35 mouse cellular contexts compared by ENCODE assay signal in the genomic region with DNA sequence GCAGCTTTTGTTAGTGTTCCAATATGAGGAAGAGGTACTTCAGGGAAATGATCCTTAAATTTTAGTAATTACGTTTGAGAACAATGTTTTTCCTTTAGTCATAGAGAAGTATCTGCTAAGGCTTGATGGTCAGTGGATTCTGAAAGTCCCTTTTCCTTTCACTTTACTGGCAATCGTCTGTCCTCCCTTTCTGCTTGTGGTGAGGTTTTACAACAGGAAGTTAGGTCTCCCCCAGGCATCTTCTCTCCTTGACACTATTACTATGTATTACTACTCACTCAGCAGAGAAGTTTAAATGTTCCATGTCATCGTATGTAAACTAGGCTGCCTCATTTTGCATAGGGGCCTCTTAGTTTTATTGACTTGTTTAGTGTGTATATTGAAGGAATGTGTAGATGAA. TPM values are rescaled to one million over a fixed set of nuclear protein-coding genes. Genes with fewer than 3 reads are reported as not detected.
DNase-seq lines count a peak whose midpoint lies in the region; ATAC-seq and TF ChIP-seq lines count a peak whose summit lies in the region.
"Had no signal": no experiment of that assay in that cellular context is flagged by ENCODE, and none has a peak within 500 bp of the region (broad histone marks: within the 10 kb centered on the region; RNA-seq: fewer than 3 reads in every experiment).

No protein-coding gene starts in this region.

- H3K27ac ChIP-seq in gastrocnemius, adult 2 months, result peak overlapping the region; percentile 63
- H3K27ac ChIP-seq: embryonic facial prominence, embryonic 10.5 days; embryonic facial prominence, embryonic 13.5 days; forebrain, embryonic 10.5 days; forebrain, embryonic 13.5 days; hindbrain, embryonic 10.5 days; hindbrain, embryonic 13.5 days; intestine, embryonic 15.5 days had no signal

- intact Hi-C loops in gastrocnemius, adult 2 months (cut with DNase I), result no loop called here

- TF ChIP-seq CTCF in gastrocnemius, adult 2 months (IDR thresholded peaks at IDR 0.05), result no peak

- no peak for DNase-seq in gastrocnemius, adult 2 months
- DNase-seq in gastrocnemius, postnatal 4 days (ENCODE audit: low spot score in 2 of 2), result no peak
- no peak for DNase-seq in layer of hippocampus, adult 8-10 months (ENCODE audit: low spot score in 2 of 2)
- DNase-seq in frontal cortex, postnatal 36 days (ENCODE audit: low spot score in 2 of 2), result no peak
- DNase-seq in adrenal gland, postnatal 25 days, result no peak
- no peak for DNase-seq in adrenal gland, postnatal 14 days
- DNase-seq: adrenal gland, adult 2 months; adrenal gland, postnatal 36 days; B cell, adult 2 months; cerebellum, adult 18-20 months; cerebellum, adult 9-10 months; cerebellum, postnatal 14 days; embryo, embryonic 11 days; gastrocnemius, postnatal 25 days; heart, adult 11 months; kidney, adult 18-20 months had no signal

- H3K4me3 ChIP-seq in gastrocnemius, adult 2 months, result no peak overlapping the region
- H3K4me3 ChIP-seq: embryonic facial prominence, embryonic 10.5 days; embryonic facial prominence, embryonic 13.5 days; forebrain, embryonic 10.5 days; forebrain, embryonic 13.5 days; hindbrain, embryonic 10.5 days; hindbrain, embryonic 13.5 days; intestine, embryonic 15.5 days had no signal

- peak; percentile 40 for ATAC-seq in activated CD4-positive, CD25-positive, alpha-beta regulatory T cell, adult 4 months
- ATAC-seq in granulocyte monocyte progenitor cell, adult 5-6 weeks (replicated peaks; ENCODE audit: poor library complexity, severe bottlenecking), result peak; percentile 65
- ATAC-seq: forebrain, embryonic 13.5 days; forebrain, embryonic 16.5 days; hindbrain, embryonic 16.5 days; intestine, embryonic 15.5 days; Patski had no signal

RNA-seq across cellular contexts. Expression of gene Calhm5, which starts 6.8 kb away (rescaled TPM):
- under 1 TPM; 0.31 to 0.38 TPM for total RNA-seq in gastrocnemius, adult 2 months (2021)
- 1 to 10 TPM in 1 of 2 experiments, under 1 TPM in 1; 0.78 to 1.0 TPM for total RNA-seq in gastrocnemius, postnatal 4 days (2021)
- not detected for polyA plus RNA-seq in activated CD4-positive, CD25-positive, alpha-beta regulatory T cell, adult 4 months (2017; shearing (Covaris generic))
- not detected in 2 replicates for total RNA-seq in granulocyte monocyte progenitor cell, adult 5-6 weeks (2014; fragmentation: Nextera tagmentation)
- total RNA-seq in granulocyte monocyte progenitor cell, adult 5-6 weeks (2017), result not detected in 2 replicates
- total RNA-seq in layer of hippocampus, adult 8-10 months (2022), result 1 to 10 TPM; 3.1 to 5.3 (median 3.9) TPM
- total RNA-seq in adrenal gland, postnatal 25 days (2021), result 0.15 TPM in 1 of 2 replicates, not detected in the other
- 0.15 TPM in 2 replicates for total RNA-seq in adrenal gland, postnatal 14 days (2021)
- polyA plus RNA-seq: G1E had no signal

RNA-seq across cellular contexts. Expression of gene Calhm6, which starts 38.3 kb away (rescaled TPM):
- not detected for total RNA-seq in gastrocnemius, adult 2 months (2021)
- under 1 TPM; 0.34 TPM for total RNA-seq in gastrocnemius, postnatal 4 days (2021)
- polyA plus RNA-seq in activated CD4-positive, CD25-positive, alpha-beta regulatory T cell, adult 4 months (2017; shearing (Covaris generic)), result 10 to 100 TPM; 25.0 to 41.7 TPM
- 3.2 and 6.1 TPM in 2 replicates for total RNA-seq in granulocyte monocyte progenitor cell, adult 5-6 weeks (2014; fragmentation: Nextera tagmentation)
- 3.0 and 4.4 TPM in 2 replicates for total RNA-seq in granulocyte monocyte progenitor cell, adult 5-6 weeks (2017)
- total RNA-seq in layer of hippocampus, adult 8-10 months (2022), result 1 to 10 TPM in 2 of 4 experiments, under 1 TPM in 1, not detected in 1; 0.43 to 1.1 (median 1.0) TPM
- 1.2 and 1.3 TPM in 2 replicates for total RNA-seq in adrenal gland, postnatal 25 days (2021)
- 0.85 and 4.5 TPM in 2 replicates for total RNA-seq in adrenal gland, postnatal 14 days (2021)
- total RNA-seq: gastrocnemius, adult 8-10 months; heart, postnatal 25 days had no signal
- polyA plus RNA-seq: G1E, Patski had no signal

RNA-seq across cellular contexts. Expression of gene Calhm4, which starts 45.4 kb away (rescaled TPM):
- total RNA-seq in gastrocnemius, adult 2 months (2021), result not detected
- total RNA-seq in gastrocnemius, postnatal 4 days (2021), result not detected
- not detected for polyA plus RNA-seq in activated CD4-positive, CD25-positive, alpha-beta regulatory T cell, adult 4 months (2017; shearing (Covaris generic))
- not detected in 2 replicates for total RNA-seq in granulocyte monocyte progenitor cell, adult 5-6 weeks (2014; fragmentation: Nextera tagmentation)
- total RNA-seq in granulocyte monocyte progenitor cell, adult 5-6 weeks (2017), result not detected in 2 replicates
- total RNA-seq in layer of hippocampus, adult 8-10 months (2022), result under 1 TPM in 1 of 4 experiments, not detected in 3; 0.17 TPM
- total RNA-seq in adrenal gland, postnatal 25 days (2021), result not detected in 2 replicates
- not detected in 2 replicates for total RNA-seq in adrenal gland, postnatal 14 days (2021)
- total RNA-seq: adrenal gland, adult 2 months; adrenal gland, postnatal 36 days; gastrocnemius, adult 8-10 months; gastrocnemius, postnatal 25 days; heart, adult 8-10 months; heart, postnatal 25 days had no signal
- polyA plus RNA-seq: adrenal gland, adult 2 months; embryonic facial prominence, embryonic 10.5 days; embryonic facial prominence, embryonic 13.5 days; forebrain, embryonic 13.5 days; G1E; heart, embryonic 11.5 days; heart, embryonic 14.5 days; heart, postnatal 0 days; hindbrain, embryonic 10.5 days; hindbrain, embryonic 13.5 days; hindbrain, embryonic 16.5 days; intestine, embryonic 15.5 days had no signal

RNA-seq across cellular contexts. Expression of gene Trappc3l, which starts 52.1 kb away (rescaled TPM):
- total RNA-seq in gastrocnemius, adult 2 months (2021), result not detected
- total RNA-seq in gastrocnemius, postnatal 4 days (2021), result not detected
- polyA plus RNA-seq in activated CD4-positive, CD25-positive, alpha-beta regulatory T cell, adult 4 months (2017; shearing (Covaris generic)), result not detected
- not detected in 2 replicates for total RNA-seq in granulocyte monocyte progenitor cell, adult 5-6 weeks (2014; fragmentation: Nextera tagmentation)
- not detected in 2 replicates for total RNA-seq in granulocyte monocyte progenitor cell, adult 5-6 weeks (2017)
- total RNA-seq in layer of hippocampus, adult 8-10 months (2022), result not detected
- not detected in 2 replicates for total RNA-seq in adrenal gland, postnatal 25 days (2021)
- total RNA-seq in adrenal gland, postnatal 14 days (2021), result not detected in 2 replicates
- total RNA-seq: adrenal gland, adult 2 months; adrenal gland, postnatal 36 days; G1E; gastrocnemius, adult 8-10 months; gastrocnemius, postnatal 25 days; heart, adult 8-10 months; heart, postnatal 25 days had no signal
- polyA plus RNA-seq: adrenal gland, adult 2 months; embryonic facial prominence, embryonic 10.5 days; embryonic facial prominence, embryonic 13.5 days; forebrain, embryonic 10.5 days; forebrain, embryonic 13.5 days; forebrain, embryonic 16.5 days; G1E; heart, embryonic 11.5 days; heart, embryonic 14.5 days; heart, postnatal 0 days; hindbrain, embryonic 10.5 days; hindbrain, embryonic 13.5 days; hindbrain, embryonic 16.5 days; intestine, embryonic 15.5 days; Patski had no signal
